Mouse (Mus musculus): ENCODE measurements around the gene Nlrc5.
"Not testable (repeated sequence)": the region's sequence is repeated elsewhere in the genome, so short reads cannot be mapped to it uniquely, and the experiment has no call there.

DNA sequence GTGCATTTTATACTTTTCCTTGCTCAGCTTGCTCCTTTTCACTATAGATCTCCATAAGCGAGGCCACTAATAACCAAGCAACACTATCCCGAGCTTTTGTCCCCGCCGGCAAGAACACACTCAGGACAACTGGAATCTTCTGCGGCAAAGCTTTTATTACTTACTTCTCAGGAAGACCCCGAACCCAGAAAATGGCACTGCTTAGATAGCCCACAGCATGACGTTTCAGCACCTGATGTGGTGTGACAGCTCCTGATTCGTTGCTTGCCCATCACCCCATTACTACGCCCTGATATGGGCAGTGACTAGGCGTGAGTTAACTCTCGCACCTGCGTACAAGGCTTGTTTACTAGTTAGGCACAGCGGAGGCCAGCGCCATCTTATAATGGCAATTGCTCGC, 18.8 kb downstream of the Nlrc5 start:
- TF ChIP-seq CTCF (IDR thresholded peaks at IDR 0.05; ENCODE audit: extremely low read depth, insufficient read length, insufficient replicate concordance, low read depth, low read length); POLR2A (IDR thresholded peaks at IDR 0.05; ENCODE audit: low read depth, low read length): not testable (repeated sequence)

Measured in small intestine, adult 2 months (tissue).